Mouse (Mus musculus) testis, adult 2 months (tissue): ENCODE results near the gene Adgrb3.

Source experiments
- CTCF ChIP-seq: fragments of 200-500 bp; IDR thresholded peaks from 2 replicates; pipeline ENCODE4 v1.5.1; 2012; ENCODE audit warnings: low read depth, mild to moderate bottlenecking, inconsistent platforms, low read length, moderate library complexity; ENCODE audit not compliant: control insufficient read depth, insufficient read depth, insufficient replicate concordance
- POLR2A ChIP-seq: fragments of 200-500 bp; IDR thresholded peaks from 2 replicates; pipeline ENCODE4 v1.6.1; 2012; ENCODE audit warnings: low read depth, mild to moderate bottlenecking, inconsistent platforms, low read length, moderate library complexity; ENCODE audit not compliant: control insufficient read depth

- no peak for TF ChIP-seq POLR2A
- TF ChIP-seq CTCF: no peak
Measured at GRCm38 (mm10) chr1:25355486-25355885, 474.0 kb downstream of the Adgrb3 start.
